Mouse (Mus musculus) E14TG2a.4 (cell line): ENCODE measurements around the gene Olfr1423.
A peak's percentile ranks its signal among the peaks of the same experiment; 100 is the strongest.
"Not testable (repeated sequence)": the region's sequence is repeated elsewhere in the genome, so short reads cannot be mapped to it uniquely, and the experiment has no call there.

ENCODE experiments used
- H3K27me3 ChIP-seq: 2 replicates; pipeline ENCODE4 v1.6.1; 2014; ENCODE audit warnings: low read length, control low read depth; ENCODE audit not compliant: insufficient read depth
- H3K36me3 ChIP-seq: 2 replicates; pipeline ENCODE4 v1.6.1; 2014; ENCODE audit warnings: low read length, control low read depth; ENCODE audit not compliant: insufficient read depth
- H3K4me1 ChIP-seq: replicated peaks from 2 replicates; pipeline ENCODE4 v1.6.1; 2014; ENCODE audit warnings: low read depth, low read length, control low read depth
- H3K4me3 ChIP-seq: replicated peaks from 2 replicates; pipeline ENCODE4 v1.5.1; 2014; ENCODE audit warnings: mild to moderate bottlenecking, low read length
- H3K9me3 ChIP-seq: 2 replicates; pipeline ENCODE4 v1.6.1; 2014; ENCODE audit warnings: low read length, control low read depth
- CTCF ChIP-seq: conservative IDR thresholded peaks from 2 replicates; pipeline ENCODE4 v1.5.1; 2014; ENCODE audit warnings: low read length
- NANOG ChIP-seq: IDR thresholded peaks from 2 replicates; pipeline ENCODE4 v1.6.1; 2014; ENCODE audit warnings: borderline replicate concordance, low read length, mixed read lengths
- POU5F1 ChIP-seq: IDR thresholded peaks from 2 replicates; pipeline ENCODE4 v1.6.1; 2014; ENCODE audit warnings: low read length, borderline replicate concordance

Olfr1423 gene

DNA sequence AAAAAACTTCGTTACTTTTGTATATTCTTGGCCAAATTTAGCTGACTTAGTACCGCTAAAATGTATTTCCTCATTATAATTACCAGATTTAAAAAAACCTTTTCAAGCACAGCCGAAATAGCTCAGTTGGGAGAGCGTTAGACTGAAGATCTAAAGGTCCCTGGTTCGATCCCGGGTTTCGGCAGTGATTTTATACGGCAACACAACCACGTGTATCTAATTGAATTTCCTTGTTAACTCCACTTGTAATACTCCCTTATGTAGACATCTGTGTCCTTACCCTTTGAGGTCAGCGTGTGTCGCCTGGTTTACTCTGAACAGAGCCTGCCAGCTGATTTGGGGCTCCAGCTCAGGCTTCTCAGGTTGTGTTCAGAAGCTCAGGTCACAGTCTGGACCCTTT, 39.0 kb downstream of the Olfr1423 start:
- Histone ChIP-seq H3K27me3 (peaks cover 2% of the 10 kb centered on the region; the same call in 1 of the 2 replicates), H3K4me1 (peaks cover 52% of the 10 kb centered on the region), H3K4me3 (peak overlapping the region; percentile 64), H3K36me3 (no peaks in the 10 kb centered on the region), H3K9me3 (no peaks in the 10 kb centered on the region)
- no peak for TF ChIP-seq CTCF

DNA sequence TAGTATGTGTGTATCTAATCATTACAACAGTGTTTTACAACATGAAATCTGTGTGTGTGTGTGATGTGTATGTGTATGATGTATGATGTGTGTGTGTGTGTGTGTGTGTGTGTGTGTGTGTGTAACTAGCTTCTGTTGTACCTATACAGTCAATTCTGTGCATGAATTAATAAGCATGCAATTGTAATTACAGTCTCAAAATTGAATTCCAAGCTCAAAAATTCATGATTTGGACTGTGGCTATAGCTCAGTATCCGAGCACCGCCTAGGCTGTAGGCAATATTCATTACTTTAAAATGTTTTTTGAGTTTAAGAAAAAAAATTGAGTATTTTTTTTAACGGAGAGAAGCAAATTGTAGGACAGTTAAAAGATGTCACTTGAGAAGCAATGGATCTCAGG, 39.4 kb downstream of the Olfr1423 start:
- no peak overlapping the region; the same call in 1 of the 2 replicates for H3K4me3 ChIP-seq
- H3K9me3 ChIP-seq, result no peaks in the 10 kb centered on the region
- H3K27me3 ChIP-seq, result no peaks in the 10 kb centered on the region
- H3K36me3 ChIP-seq, result no peaks in the 10 kb centered on the region
- TF ChIP-seq POU5F1 (no peak), CTCF (no peak), NANOG (no peak)
- peaks cover 48% of the 10 kb centered on the region for H3K4me1 ChIP-seq

DNA sequence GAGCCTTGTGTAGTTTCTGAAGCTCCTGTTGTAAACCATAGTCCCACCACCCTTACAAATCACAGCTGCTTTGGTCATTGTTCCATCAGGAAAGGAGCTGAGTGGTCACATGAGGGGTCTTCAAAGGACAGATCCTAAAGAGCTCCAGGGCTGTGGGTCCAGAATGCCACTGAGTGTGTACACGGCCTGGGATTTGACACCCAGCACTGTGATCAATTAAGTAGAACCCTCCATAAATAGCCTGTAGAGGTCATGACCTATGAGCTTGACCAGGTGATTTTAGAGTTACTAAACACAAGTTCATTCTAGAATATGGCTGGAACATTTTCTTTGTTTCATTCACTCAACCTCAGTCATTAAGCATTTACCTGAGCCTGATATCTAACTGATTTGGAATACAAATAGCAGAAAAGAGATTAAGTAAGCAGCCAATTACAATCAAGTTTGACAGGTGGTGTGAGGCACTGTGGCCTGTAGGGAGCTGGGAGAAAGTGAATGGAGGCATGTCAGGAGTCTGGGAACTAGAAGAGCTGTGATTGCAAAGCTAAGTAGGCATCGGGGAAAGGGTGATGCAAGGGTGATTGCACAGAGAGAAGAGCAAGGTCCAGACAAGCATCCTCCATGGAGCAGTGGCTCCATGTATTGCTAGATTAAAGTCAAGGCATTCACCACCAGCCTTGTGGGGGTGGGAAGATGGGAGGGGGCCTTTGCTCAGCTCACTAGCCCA, 45.2 kb downstream of the Olfr1423 start:
- Histone ChIP-seq H3K27me3 (no peaks in the 10 kb centered on the region), H3K36me3 (peaks cover 45% of the 10 kb centered on the region), H3K4me3 (no peak overlapping the region), H3K4me1 (peaks cover 59% of the 10 kb centered on the region), H3K9me3 (no peaks in the 10 kb centered on the region)
- no peak for TF ChIP-seq NANOG
- TF ChIP-seq CTCF, result no peak
- no peak for TF ChIP-seq POU5F1

DNA sequence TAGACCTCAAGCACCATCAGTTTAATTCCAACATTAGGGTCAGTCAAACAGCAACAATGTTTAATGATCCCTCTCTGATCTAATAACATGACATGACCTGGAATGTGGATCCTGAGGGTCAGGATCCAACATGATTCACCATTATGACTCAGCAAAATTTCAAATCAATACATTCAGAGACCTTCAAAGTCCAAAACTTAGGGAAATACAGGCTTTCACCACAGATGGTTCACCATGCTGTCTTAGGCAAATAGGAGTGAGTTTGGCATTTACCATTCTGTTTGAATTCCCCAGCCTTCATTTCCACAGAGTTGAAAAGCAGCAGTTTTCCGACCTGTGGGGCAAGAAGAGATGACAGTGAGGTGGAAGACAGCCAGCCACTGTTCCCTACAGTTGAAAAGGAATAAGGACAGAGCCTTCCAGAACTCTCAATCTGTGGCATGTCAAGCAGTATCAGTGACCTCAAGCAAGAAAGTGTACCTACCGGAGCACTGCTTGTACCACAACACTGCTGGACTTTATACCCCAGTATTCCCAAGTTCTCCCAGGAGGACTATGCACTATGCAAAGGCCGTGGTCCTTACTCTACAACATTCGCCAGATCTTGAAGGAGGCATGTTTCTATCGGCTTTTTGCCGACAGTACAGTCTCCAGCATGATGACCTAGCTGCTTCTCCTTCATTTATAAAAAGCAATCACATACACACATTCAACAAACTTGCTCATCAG, 46.2 kb downstream of the Olfr1423 start:
- Histone ChIP-seq H3K4me1 (peaks cover 55% of the 10 kb centered on the region), H3K9me3 (no peaks in the 10 kb centered on the region), H3K4me3 (no peak overlapping the region), H3K36me3 (peaks cover 55% of the 10 kb centered on the region), H3K27me3 (no peaks in the 10 kb centered on the region)
- TF ChIP-seq CTCF, result no peak
- TF ChIP-seq NANOG, result no peak
- TF ChIP-seq POU5F1, result no peak

DNA sequence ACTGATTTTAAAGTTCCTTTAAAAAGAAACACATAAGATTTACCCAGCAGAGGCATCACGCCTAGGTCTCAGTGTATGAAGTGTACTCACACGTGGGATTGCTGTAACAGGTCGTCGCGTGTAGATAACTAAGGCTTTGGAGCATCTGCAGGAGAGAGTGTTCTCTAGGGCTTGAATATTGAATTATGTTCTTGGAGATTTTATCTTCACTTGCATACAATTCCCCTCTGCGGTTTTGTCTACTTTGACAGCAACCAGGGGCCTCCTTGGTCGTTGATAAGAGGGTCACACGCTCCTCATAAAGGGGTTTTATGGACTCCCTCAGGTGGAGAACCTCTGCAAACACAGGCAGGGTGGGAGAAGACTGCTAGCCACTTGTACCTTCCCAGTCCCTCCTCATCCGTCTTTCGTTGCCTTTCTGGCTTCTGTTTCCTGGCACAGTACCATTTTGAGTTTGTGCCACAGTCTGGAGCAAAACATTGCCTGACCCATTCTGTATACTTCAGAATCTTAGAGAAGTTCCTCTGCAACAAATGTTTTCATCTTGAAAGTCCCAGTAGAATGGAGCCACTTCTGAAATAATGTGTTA, 48.6 kb downstream of the Olfr1423 start:
- TF ChIP-seq POU5F1, result no peak
- no peak for TF ChIP-seq CTCF
- no peak for TF ChIP-seq NANOG
- Histone ChIP-seq H3K4me3 (no peak overlapping the region), H3K27me3 (no peaks in the 10 kb centered on the region), H3K9me3 (no peaks in the 10 kb centered on the region), H3K4me1 (peaks cover 44% of the 10 kb centered on the region), H3K36me3 (peaks cover 78% of the 10 kb centered on the region)

DNA sequence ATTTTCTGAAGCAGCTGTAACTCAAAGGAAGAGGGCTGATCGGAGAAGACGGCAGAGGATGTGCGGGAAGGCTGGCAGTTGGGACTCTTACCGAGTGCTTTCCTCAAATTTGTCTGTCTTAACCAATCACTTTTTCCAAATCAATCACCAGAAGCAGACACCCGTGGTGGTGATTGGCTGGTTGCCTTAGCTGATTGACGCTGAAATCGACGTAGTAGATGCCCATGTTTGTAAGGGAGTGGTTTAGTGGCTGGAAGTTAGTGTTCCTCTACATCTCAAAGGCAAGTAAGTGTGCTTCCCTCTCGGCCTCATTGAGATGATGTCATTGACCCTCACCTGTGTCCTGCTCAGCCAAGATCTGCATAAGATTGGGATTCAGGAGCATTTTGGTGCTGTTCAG, 49.1 kb downstream of the Olfr1423 start:
- H3K36me3 ChIP-seq, result peaks cover 83% of the 10 kb centered on the region
- no peaks in the 10 kb centered on the region for H3K9me3 ChIP-seq
- peaks cover 44% of the 10 kb centered on the region for H3K4me1 ChIP-seq
- H3K4me3 ChIP-seq, result no peak overlapping the region
- H3K27me3 ChIP-seq, result no peaks in the 10 kb centered on the region
- no peak for TF ChIP-seq NANOG
- TF ChIP-seq POU5F1, result no peak
- no peak for TF ChIP-seq CTCF

DNA sequence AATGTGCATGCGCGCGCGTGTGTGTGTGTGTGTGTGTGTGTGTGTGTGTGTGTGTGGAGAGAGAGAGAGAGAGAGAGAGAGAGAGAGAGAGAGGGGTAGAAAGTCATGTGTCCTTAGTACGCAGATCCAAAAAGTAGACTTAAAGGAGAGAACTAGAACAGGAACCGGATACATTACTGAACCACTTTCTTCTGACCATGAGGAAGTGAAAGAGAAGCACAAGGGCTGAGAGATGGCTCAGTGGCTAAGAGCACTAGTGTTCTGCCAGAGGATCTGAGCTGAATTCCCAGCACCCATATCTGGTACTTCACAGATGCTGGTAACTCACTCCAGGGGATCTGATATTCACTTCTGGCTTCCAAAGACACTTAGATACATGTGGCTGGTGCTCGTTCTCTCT, 51.8 kb downstream of the Olfr1423 start:
- Histone ChIP-seq H3K36me3 (peaks cover 94% of the 10 kb centered on the region), H3K4me1 (peaks cover 25% of the 10 kb centered on the region), H3K27me3 (no peaks in the 10 kb centered on the region), H3K9me3 (no peaks in the 10 kb centered on the region), H3K4me3 (no peak overlapping the region)
- TF ChIP-seq POU5F1, result no peak

DNA sequence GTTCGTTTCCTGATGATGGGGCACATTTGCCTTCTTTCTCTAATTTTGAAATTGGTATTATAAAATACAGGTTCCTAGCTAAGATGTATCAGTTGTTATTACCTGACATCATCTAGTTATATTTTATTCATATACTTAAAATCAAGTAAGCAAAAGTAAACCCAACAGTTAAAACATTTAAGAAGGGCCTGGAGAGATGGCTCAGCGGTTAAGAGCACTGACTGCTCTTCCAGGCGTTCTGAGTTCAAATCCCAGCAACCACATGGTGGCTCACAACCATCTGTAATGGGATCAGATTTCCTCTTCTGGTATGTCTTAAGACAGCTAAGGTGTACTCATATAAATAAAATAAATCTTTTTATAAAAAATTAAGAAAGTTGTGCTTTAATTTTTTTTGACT, 53.3 kb downstream of the Olfr1423 start:
- H3K27me3 ChIP-seq, result no peaks in the 10 kb centered on the region
- no peak for TF ChIP-seq CTCF
- TF ChIP-seq NANOG, result no peak
- TF ChIP-seq POU5F1, result no peak
- peaks cover 19% of the 10 kb centered on the region for H3K4me1 ChIP-seq
- no peaks in the 10 kb centered on the region for H3K9me3 ChIP-seq
- no peak overlapping the region for H3K4me3 ChIP-seq
- peaks cover 97% of the 10 kb centered on the region for H3K36me3 ChIP-seq

DNA sequence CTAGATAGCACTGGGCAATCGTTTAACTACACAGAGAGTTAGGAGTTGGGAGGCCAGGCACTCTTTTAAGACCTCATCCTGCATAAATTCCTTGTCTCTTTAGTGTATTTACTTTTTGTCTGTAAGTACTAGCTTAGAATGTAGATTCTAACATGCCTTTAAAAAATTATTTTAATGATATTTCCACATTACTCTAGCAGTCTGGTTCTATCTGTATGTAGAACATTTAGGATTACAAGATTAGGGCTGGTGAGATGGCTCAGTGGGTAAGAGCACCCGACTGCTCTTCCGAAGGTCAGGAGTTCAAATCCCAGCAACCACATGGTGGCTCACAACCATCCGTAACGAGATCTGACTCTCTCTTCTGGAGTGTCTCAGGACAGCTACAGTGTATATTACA, 56.5 kb downstream of the Olfr1423 start:
- H3K4me3 ChIP-seq, H3K9me3 ChIP-seq, H3K27me3 ChIP-seq, H3K4me1 ChIP-seq: not testable (repeated sequence)
- H3K36me3 ChIP-seq, result peaks cover 96% of the 10 kb centered on the region
